Mouse (Mus musculus): Measurements from ENCODE around the gene Notch2. TPM values are rescaled to one million over a fixed set of nuclear protein-coding genes. Genes with fewer than 3 reads are reported as not detected.

Gene Notch2
- total and polyA plus RNA-seq, 3 experiments: 3.3 to 11.3 (median 11.1) TPM

DNA sequence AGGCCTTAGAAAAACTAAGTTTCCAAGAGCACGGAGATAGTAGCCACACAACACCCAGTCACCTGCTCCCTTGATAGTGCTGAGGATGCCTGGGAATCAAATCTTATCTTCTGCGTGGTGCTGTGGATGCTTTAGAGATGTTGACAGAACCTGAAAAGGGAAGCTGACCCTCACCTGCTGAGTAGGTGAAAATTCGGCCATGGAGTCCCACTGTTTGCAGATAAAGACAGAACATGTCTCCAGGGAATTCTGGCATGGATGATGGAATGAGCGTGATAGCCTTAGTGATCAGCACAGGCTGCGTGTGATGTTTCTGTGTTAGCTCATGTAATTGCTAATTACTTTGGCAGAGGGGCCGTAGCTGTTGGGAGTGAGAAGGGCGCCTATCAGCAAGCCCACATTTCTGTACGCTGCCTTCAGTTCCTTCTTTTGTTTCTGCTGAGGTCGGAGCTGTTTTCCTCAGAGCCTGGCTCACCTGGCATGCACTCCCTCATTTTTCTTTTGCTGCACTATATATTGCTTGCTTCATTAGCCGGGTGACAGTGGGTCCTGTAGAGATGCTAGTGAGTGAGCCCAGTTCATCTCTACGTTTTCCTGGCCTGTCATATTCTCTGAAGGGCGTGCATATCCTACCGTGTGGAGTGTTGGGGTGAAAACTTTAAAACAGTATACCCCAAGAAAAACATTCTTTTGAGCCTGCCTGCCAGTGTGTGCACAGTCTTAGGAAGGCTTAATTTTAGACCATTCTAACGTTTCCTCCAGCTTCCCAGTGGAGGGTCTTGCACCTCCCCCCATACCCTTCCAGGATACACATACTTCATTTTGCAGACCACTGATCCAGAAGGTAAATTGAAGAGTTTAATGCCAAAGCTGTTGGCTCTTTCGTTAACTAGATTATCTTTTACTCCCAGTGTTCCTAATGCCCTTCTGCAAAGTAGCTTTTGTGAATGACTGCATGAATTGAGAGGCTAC, 21.6 kb downstream of the Notch2 start:
- Histone ChIP-seq H3K36me3 (replicated peaks in 1 of 2; ENCODE audit: control insufficient read depth in 1 of 2, insufficient read depth in 1 of 2, low read length in 1 of 2) (peaks cover 0 to 27% of the 10 kb centered on the region in 2 experiments), H3K9ac (ENCODE audit: insufficient read depth, low read depth) (no peak overlapping the region), H3K79me2 (replicated peaks; ENCODE audit: control insufficient read depth, extremely low read depth, insufficient read depth, poor library complexity, severe bottlenecking) (no peaks in the 10 kb centered on the region; the same call in 1 of the 2 replicates), H3K27me3 (replicated peaks) (no peaks in the 10 kb centered on the region), H3K9me3 (replicated peaks; ENCODE audit: low read length) (no peaks in the 10 kb centered on the region), H3K27ac (ENCODE audit: insufficient read depth, low read depth) (no peak overlapping the region), H3K4me3 (replicated peaks in 1 of 3; ENCODE audit: low read depth in 2 of 3, low read length in 2 of 3, poor library complexity in 1 of 3) (no peak overlapping the region), H3K4me1 (ENCODE audit: control insufficient read depth in 1 of 2, insufficient read depth in 2 of 2) (peaks cover 8 to 55% of the 10 kb centered on the region in 2 experiments; a peak in 3 of 4 replicates), H3K4me2 (ENCODE audit: insufficient read depth, low read depth, poor library complexity, severe bottlenecking) (no peak overlapping the region)
- TF ChIP-seq PAX5 (IDR thresholded peaks at IDR 0.05; ENCODE audit: low read length) (no peak), ZNF384 (IDR thresholded peaks at IDR 0.05; ENCODE audit: low read depth, low read length) (no peak), MEF2A (IDR thresholded peaks at IDR 0.05; ENCODE audit: borderline replicate concordance, low read depth, low read length) (no peak), TCF12 (IDR thresholded peaks at IDR 0.05; ENCODE audit: low read depth, low read length) (no peak), MAZ (IDR thresholded peaks at IDR 0.05; ENCODE audit: low read depth, low read length) (no peak), HCFC1 (IDR thresholded peaks at IDR 0.05; ENCODE audit: low read depth, low read length) (no peak), ELF1 (IDR thresholded peaks at IDR 0.05; ENCODE audit: low read depth, low read length) (no peak), SMC3 (IDR thresholded peaks at IDR 0.05; ENCODE audit: low read depth, low read length) (no peak), JUN (IDR thresholded peaks at IDR 0.05; ENCODE audit: insufficient read depth, low read depth, low read length) (no peak), MXI1 (IDR thresholded peaks at IDR 0.05; ENCODE audit: low read depth, low read length) (no peak), ZMIZ1 (IDR thresholded peaks at IDR 0.05; ENCODE audit: low read depth, low read length) (no peak), POLR2AphosphoS2 (IDR thresholded peaks at IDR 0.05; ENCODE audit: low read depth, low read length) (no peak), KAT2A (IDR thresholded peaks at IDR 0.05; ENCODE audit: insufficient replicate concordance, low read length) (no peak)
- dilution Hi-C loops (cut with MboI; ENCODE audit: extremely low pct_ligation_motif_present, extremely low pct_unique_long_range_greater_than_20kb, low sequenced_read_pairs): no loop called here
- in situ Hi-C loops (cut with MboI; ENCODE audit: low pct_ligation_motif_present, low pct_unique_long_range_greater_than_20kb, low sequenced_read_pairs): no loop called here
- DNase-seq (ENCODE audit: extremely low read depth): no peak

GRCm38 (mm10) chr3:98036161-98036560, 22.8 kb downstream of the Notch2 start:
- Histone ChIP-seq H3K27me3 (replicated peaks) (no peaks in the 10 kb centered on the region), H3K4me2 (ENCODE audit: insufficient read depth, low read depth, poor library complexity, severe bottlenecking) (no peak overlapping the region), H3K4me1 (ENCODE audit: control insufficient read depth in 1 of 2, insufficient read depth in 2 of 2) (peaks cover 8 to 43% of the 10 kb centered on the region in 2 experiments; a peak in 3 of 4 replicates), H3K9ac (ENCODE audit: insufficient read depth, low read depth) (no peak overlapping the region), H3K36me3 (replicated peaks in 1 of 2; ENCODE audit: control insufficient read depth in 1 of 2, insufficient read depth in 1 of 2, low read length in 1 of 2) (peaks cover 0 to 29% of the 10 kb centered on the region in 2 experiments), H3K27ac (ENCODE audit: insufficient read depth, low read depth) (no peak overlapping the region), H3K4me3 (replicated peaks in 1 of 3; ENCODE audit: low read depth in 2 of 3, low read length in 2 of 3, poor library complexity in 1 of 3) (no peak overlapping the region), H3K79me2 (replicated peaks; ENCODE audit: control insufficient read depth, extremely low read depth, insufficient read depth, poor library complexity, severe bottlenecking) (no peaks in the 10 kb centered on the region; the same call in none of the 2 replicates), H3K9me3 (replicated peaks; ENCODE audit: low read length) (peaks cover 2% of the 10 kb centered on the region)
- dilution Hi-C loops (cut with MboI; ENCODE audit: extremely low pct_ligation_motif_present, extremely low pct_unique_long_range_greater_than_20kb, low sequenced_read_pairs) (no loop called here), in situ Hi-C loops (cut with MboI; ENCODE audit: low pct_ligation_motif_present, low pct_unique_long_range_greater_than_20kb, low sequenced_read_pairs) (no loop called here)
- DNase-seq (ENCODE audit: extremely low read depth): no peak
- no peak for TF ChIP-seq MAFK (IDR thresholded peaks at IDR 0.05; ENCODE audit: insufficient replicate concordance, low read length)
- no peak for TF ChIP-seq IRF4 (IDR thresholded peaks at IDR 0.05; ENCODE audit: low read depth, low read length)
- no peak for TF ChIP-seq USF1 (IDR thresholded peaks at IDR 0.05; ENCODE audit: low read depth, low read length)

Measured in CH12.LX (cell line).